Mouse (Mus musculus) G1E (cell line): ENCODE results near the gene Ccdc191. TPM values are rescaled to one million over a fixed set of nuclear protein-coding genes. Genes with fewer than 3 reads are reported as not detected.

ENCODE experiments used
- ATAC-seq: 2 replicates; pipeline ENCODE4 v1.8.0; 2016; ENCODE audit warnings: mild to moderate bottlenecking; ENCODE audit not compliant: insufficient number of reproducible peaks, poor library complexity, low FRiP score, severe bottlenecking; ENCODE audit errors: extremely low read depth
- DNase-seq: peaks from one replicate; pipeline ENCODE4 v3.0.0; 2012; ENCODE audit warnings: low spot score
- H3K27me3 ChIP-seq: 2 replicates; pipeline ENCODE4 v1.6.1; 2012; ENCODE audit warnings: mild to moderate bottlenecking, low read length, inconsistent platforms; ENCODE audit not compliant: insufficient read depth
- H3K36me3 ChIP-seq: replicated peaks from 2 replicates; pipeline ENCODE3; 2012; ENCODE audit warnings: mild to moderate bottlenecking, inconsistent platforms
- H3K4me1 ChIP-seq: 2 replicates; pipeline ENCODE4 v1.6.1; 2012; ENCODE audit warnings: low read depth, low read length, inconsistent platforms, mixed read lengths; ENCODE audit not compliant: insufficient read depth
- H3K4me3 ChIP-seq: 2 replicates; pipeline ENCODE4 v1.5.1; 2012; ENCODE audit warnings: low read depth, mild to moderate bottlenecking, inconsistent platforms, low read length, moderate library complexity, mixed read lengths
- H3K9me3 ChIP-seq: replicated peaks from 2 replicates; pipeline ENCODE4 v1.6.1; 2012; ENCODE audit warnings: inconsistent platforms
- CTCF ChIP-seq: IDR thresholded peaks from 2 replicates; pipeline ENCODE4 v1.5.1; 2012; ENCODE audit warnings: low read depth, low read length, inconsistent platforms, mixed read lengths
- GATA1 ChIP-seq: IDR thresholded peaks from 2 replicates; pipeline ENCODE4 v1.6.1; 2012; ENCODE audit warnings: borderline replicate concordance, low read length, inconsistent platforms, mixed read lengths
- GATA2 ChIP-seq: IDR thresholded peaks from 2 replicates; pipeline ENCODE4 v1.6.1; 2012; ENCODE audit warnings: low read depth, low read length, inconsistent platforms, borderline replicate concordance
- POLR2AphosphoS5 ChIP-seq: IDR thresholded peaks from 2 replicates; pipeline ENCODE4 v1.6.1; 2012; ENCODE audit warnings: low read depth, low read length, inconsistent platforms; ENCODE audit not compliant: insufficient replicate concordance
- TAL1 ChIP-seq: conservative IDR thresholded peaks from 2 replicates; pipeline ENCODE4 v1.6.1; 2012; ENCODE audit warnings: low read depth, low read length, inconsistent platforms, mixed read lengths
- polyA plus RNA-seq: library from polyadenylated mRNA; stranded (reverse); fragments of >175 nt; gene quantifications from 2 replicates; pipeline ENCODE4 v1.2.3, GENCODE M21; 2012
- total RNA-seq, 2 experiments: library from RNA; stranded (forward) in 1 of 2; stranded (reverse) in 1 of 2; fragments of 200-1000 nt in 1 of 2; fragments of >200 nt in 1 of 2; fragmentation: Nextera tagmentation in 1 of 2; gene quantifications; 2 replicates each; pipeline ENCODE4 v1.2.3; 2014 to 2017

Ccdc191 gene
- total and polyA plus RNA-seq, 3 experiments, result 2.9 to 19.6 (median 16.3) TPM

- H3K9me3 ChIP-seq, result no peaks in the 10 kb centered on the region
- no peaks in the 10 kb centered on the region for H3K27me3 ChIP-seq
- H3K4me3 ChIP-seq, result no peak overlapping the region
- DNase-seq, result no peak
- H3K36me3 ChIP-seq, result peaks cover 57% of the 10 kb centered on the region
- ATAC-seq, result no peak
- H3K4me1 ChIP-seq, result peaks cover 8% of the 10 kb centered on the region
- TF ChIP-seq TAL1 (no peak), GATA2 (no peak), GATA1 (no peak), CTCF (no peak), POLR2AphosphoS5 (no peak)
Observed at GRCm38 (mm10) chr16:43954913-43955312, 65.3 kb downstream of the Ccdc191 start.

GRCm38 (mm10) chr16:43958038-43958437 lies 68.4 kb downstream of the Ccdc191 start:
- H3K9me3 ChIP-seq, result no peaks in the 10 kb centered on the region
- no peak for DNase-seq

GRCm38 (mm10) chr16:43963291-43963690 lies 73.7 kb downstream of the Ccdc191 start:
- Histone ChIP-seq H3K4me3 (no peak overlapping the region), H3K36me3 (peaks cover 49% of the 10 kb centered on the region), H3K27me3 (no peaks in the 10 kb centered on the region), H3K4me1 (no peaks in the 10 kb centered on the region), H3K9me3 (no peaks in the 10 kb centered on the region)
- ATAC-seq, result no peak
- no peak for DNase-seq
- TF ChIP-seq TAL1 (no peak), GATA1 (no peak), GATA2 (no peak), CTCF (no peak), POLR2AphosphoS5 (no peak)

More at GRCm38 (mm10) chr16:43958038-43958437, 68.4 kb downstream of the Ccdc191 start:
- no peak for ATAC-seq
- H3K4me3 ChIP-seq, result no peak overlapping the region
- no peak for TF ChIP-seq TAL1
- TF ChIP-seq POLR2AphosphoS5, result no peak
- no peak for TF ChIP-seq GATA2
- no peak for TF ChIP-seq CTCF
- TF ChIP-seq GATA1, result no peak
- no peaks in the 10 kb centered on the region for H3K27me3 ChIP-seq
- no peaks in the 10 kb centered on the region for H3K4me1 ChIP-seq
- H3K36me3 ChIP-seq, result peaks cover 64% of the 10 kb centered on the region

DNA sequence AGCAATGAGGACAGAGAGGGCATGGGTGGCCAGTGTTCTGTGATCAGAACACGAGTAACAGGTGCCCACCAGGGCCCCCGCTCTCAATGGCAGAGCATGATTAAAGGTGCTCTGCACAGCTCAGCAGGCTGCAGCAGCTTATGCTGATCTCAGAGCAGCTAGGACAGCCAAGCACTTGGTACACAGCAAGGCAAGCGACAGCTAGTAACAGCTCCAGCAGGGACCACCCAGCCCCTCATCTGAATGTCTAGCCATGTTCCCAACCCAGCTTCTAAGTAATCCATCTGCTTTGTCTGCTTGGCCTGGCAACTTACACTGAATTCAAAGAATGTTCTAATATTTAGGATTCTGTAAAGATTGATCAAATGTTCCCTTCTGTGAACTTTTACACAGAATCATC lies 74.2 kb downstream of the Ccdc191 start:
- TF ChIP-seq POLR2AphosphoS5 (no peak), GATA2 (no peak), CTCF (no peak), TAL1 (no peak), GATA1 (no peak)
- Histone ChIP-seq H3K4me3 (no peak overlapping the region), H3K9me3 (no peaks in the 10 kb centered on the region), H3K4me1 (no peaks in the 10 kb centered on the region), H3K27me3 (no peaks in the 10 kb centered on the region), H3K36me3 (peaks cover 46% of the 10 kb centered on the region)
- no peak for DNase-seq
- no peak for ATAC-seq

GRCm38 (mm10) chr16:43965781-43966389 lies 76.3 kb downstream of the Ccdc191 start:
- H3K4me1 ChIP-seq, result no peaks in the 10 kb centered on the region
- peaks cover 33% of the 10 kb centered on the region for H3K36me3 ChIP-seq
- no peak for DNase-seq
- H3K9me3 ChIP-seq, result no peaks in the 10 kb centered on the region
- no peak overlapping the region for H3K4me3 ChIP-seq
- H3K27me3 ChIP-seq, result no peaks in the 10 kb centered on the region; the same call in 1 of the 2 replicates
- no peak for ATAC-seq
- TF ChIP-seq GATA2, result no peak
- no peak for TF ChIP-seq CTCF
- no peak for TF ChIP-seq TAL1
- TF ChIP-seq GATA1, result no peak

DNA sequence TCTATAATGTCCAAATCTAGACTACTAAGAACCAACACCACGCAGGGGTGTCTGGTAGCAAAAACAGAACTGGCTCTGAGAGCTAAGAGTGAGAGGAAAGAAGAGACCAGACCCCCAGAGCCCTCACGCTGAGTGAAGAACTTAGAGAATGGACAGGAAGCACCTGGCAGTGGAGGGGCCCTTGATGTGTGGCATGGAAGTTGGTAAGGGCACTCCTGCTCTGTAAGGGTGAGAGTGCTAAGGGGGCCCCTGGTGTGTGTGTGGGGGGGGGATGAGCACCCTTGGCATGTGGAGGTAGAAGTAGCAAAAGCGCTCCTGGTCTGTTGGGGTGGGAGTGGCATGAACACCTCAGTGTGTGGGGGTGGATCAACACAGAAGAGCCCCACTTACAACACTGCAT lies 80.8 kb downstream of the Ccdc191 start:
- Histone ChIP-seq H3K36me3 (peaks cover 1% of the 10 kb centered on the region), H3K27me3 (peaks cover 6% of the 10 kb centered on the region; the same call in 1 of the 2 replicates), H3K4me3 (no peak overlapping the region), H3K4me1 (no peaks in the 10 kb centered on the region), H3K9me3 (no peaks in the 10 kb centered on the region)
- TF ChIP-seq GATA1 (no peak), CTCF (no peak), POLR2AphosphoS5 (no peak), GATA2 (no peak), TAL1 (no peak)
- ATAC-seq (no peak), DNase-seq (no peak)
